Mouse (Mus musculus) ES-Bruce4 (cell line): ENCODE measurements around the gene Fam107b.

Experiments
- CTCF ChIP-seq: IDR thresholded peaks from one replicate; pipeline ENCODE4 v1.8.1; 2011; ENCODE audit warnings: low read depth, low read length
- EP300 ChIP-seq: IDR thresholded peaks from 2 replicates; pipeline ENCODE4 v1.6.1; 2011; ENCODE audit warnings: low read depth, low read length; ENCODE audit not compliant: insufficient read depth
- POLR2A ChIP-seq: IDR thresholded peaks from one replicate; pipeline ENCODE4 v1.8.1; 2011; ENCODE audit warnings: low read length; ENCODE audit not compliant: insufficient read depth

DNA sequence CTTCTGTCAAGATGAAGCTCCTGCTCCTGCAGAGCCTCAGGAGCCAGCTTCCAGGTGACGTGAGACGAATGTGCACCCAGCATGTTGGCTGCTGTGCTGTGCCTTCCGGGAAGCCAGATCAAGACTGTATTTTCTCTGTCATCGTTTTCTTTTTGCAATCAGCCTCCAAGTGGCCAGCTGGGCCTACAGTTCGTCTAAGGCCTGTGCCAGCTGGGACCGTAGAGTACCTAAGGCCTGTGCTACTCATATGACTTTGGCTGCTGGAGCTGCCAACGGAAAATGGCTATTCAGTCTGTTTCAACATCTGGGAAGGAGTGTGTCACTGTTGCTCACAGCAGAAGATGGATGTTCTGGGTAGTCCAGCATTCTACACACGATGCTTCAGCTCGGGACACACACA lies 62.8 kb downstream of the Fam107b start:
- no peak for TF ChIP-seq CTCF
- TF ChIP-seq POLR2A = no peak
- no peak for TF ChIP-seq EP300
